Mouse (Mus musculus): ENCODE measurements around the gene Olfr1377. TPM values are rescaled to one million over a fixed set of nuclear protein-coding genes. Genes with fewer than 3 reads are reported as not detected.
"Not testable (repeated sequence)": the region's sequence is repeated elsewhere in the genome, so short reads cannot be mapped to it uniquely, and the experiment has no call there.

The Olfr1377 gene
- total RNA-seq (2021), result not detected
- long read RNA-seq, experiment 1, result 0 reads
- long read RNA-seq, experiment 2, result 0 reads

- no peak for DNase-seq
These were observed at the start of gene Olfr1377 for GRCm38 (mm10) chr11:50981667-50982066. Gene Olfr1377, plus strand, starts transcription at chr11:50981967.

GRCm38 (mm10) chr11:50932040-50932439 lies 49.7 kb upstream of the Olfr1377 start:
- DNase-seq, result no peak

- no peak for DNase-seq
These were observed 43.3 kb upstream of the Olfr1377 start for GRCm38 (mm10) chr11:50938435-50938834.

- peak in 1 of 2 experiments; percentile 36 for DNase-seq
These were observed 42.0 kb upstream of the Olfr1377 start for GRCm38 (mm10) chr11:50939621-50940366.

GRCm38 (mm10) chr11:50942386-50942785 lies 39.4 kb upstream of the Olfr1377 start:
- no peak for DNase-seq

- DNase-seq, result no peak
These were observed 38.3 kb upstream of the Olfr1377 start, which contains the start of gene 4933414I15Rik for GRCm38 (mm10) chr11:50943506-50943905. Gene 4933414I15Rik, minus strand, starts transcription at chr11:50943765.

- no peak for DNase-seq
These were observed 29.5 kb upstream of the Olfr1377 start for GRCm38 (mm10) chr11:50952290-50952689.

- no peak for DNase-seq
These were observed 28.1 kb upstream of the Olfr1377 start, which contains the start of gene Prop1 for GRCm38 (mm10) chr11:50953665-50954064. Gene Prop1, minus strand, starts transcription at chr11:50953765.

GRCm38 (mm10) chr11:50964886-50965285 lies 16.9 kb upstream of the Olfr1377 start:
- DNase-seq, result peak; percentile 2 to 63

- no peak for DNase-seq
These were observed 15.5 kb upstream of the Olfr1377 start, which contains the start of gene Olfr1378 for GRCm38 (mm10) chr11:50966230-50966629. Gene Olfr1378, plus strand, starts transcription at chr11:50966530.

GRCm38 (mm10) chr11:50977216-50977615 lies 4.6 kb upstream of the Olfr1377 start:
- no peak for DNase-seq

- no peak for DNase-seq
These were observed 21.5 kb downstream of the Olfr1377 start, which contains the start of gene Olfr51 for GRCm38 (mm10) chr11:51003296-51003695. Gene Olfr51, plus strand, starts transcription at chr11:51003596.

GRCm38 (mm10) chr11:51011821-51012220 lies 30.1 kb downstream of the Olfr1377 start:
- peak; percentile 31 to 34 for DNase-seq

- DNase-seq, result no peak
These were observed 32.2 kb downstream of the Olfr1377 start, which contains the start of gene Olfr54 for GRCm38 (mm10) chr11:51013936-51014335. Gene Olfr54, plus strand, starts transcription at chr11:51014236.

GRCm38 (mm10) chr11:51016341-51016740 lies 34.6 kb downstream of the Olfr1377 start:
- DNase-seq, result no peak

- not testable (repeated sequence) for DNase-seq
These were observed 45.0 kb downstream of the Olfr1377 start for GRCm38 (mm10) chr11:51026811-51027210.

- not testable (repeated sequence) for DNase-seq
These were observed 47.6 kb downstream of the Olfr1377 start for GRCm38 (mm10) chr11:51029381-51029780.

GRCm38 (mm10) chr11:51030225-51030624 lies 48.5 kb downstream of the Olfr1377 start:
- no peak for DNase-seq

- peak; percentile 7 to 65 for DNase-seq
These were observed 51.1 kb downstream of the Olfr1377 start for GRCm38 (mm10) chr11:51032851-51033250.

GRCm38 (mm10) chr11:51034141-51034540 lies 52.4 kb downstream of the Olfr1377 start:
- DNase-seq, result not testable (repeated sequence)

- peak in 1 of 2 experiments; percentile 10 for DNase-seq
These were observed 54.2 kb downstream of the Olfr1377 start for GRCm38 (mm10) chr11:51035951-51036350.
